Mouse (Mus musculus) ovary, adult 10 weeks (tissue): ENCODE data around the gene Galnt9. TPM values are rescaled to one million over a fixed set of nuclear protein-coding genes. Genes with fewer than 3 reads are reported as not detected.

ENCODE experiments used
- polyA plus RNA-seq: library from polyadenylated mRNA; stranded (reverse); fragments of 350-450 nt; fragmentation: Illumina TruSeq; extraction: RNeasy Lipid Tissue Mini Kit (QIAGEN cat#74804); gene quantifications from one replicate; pipeline ENCODE4 v1.2.3, GENCODE M21; 2014

Galnt9 gene
- not detected for polyA plus RNA-seq

DNA sequence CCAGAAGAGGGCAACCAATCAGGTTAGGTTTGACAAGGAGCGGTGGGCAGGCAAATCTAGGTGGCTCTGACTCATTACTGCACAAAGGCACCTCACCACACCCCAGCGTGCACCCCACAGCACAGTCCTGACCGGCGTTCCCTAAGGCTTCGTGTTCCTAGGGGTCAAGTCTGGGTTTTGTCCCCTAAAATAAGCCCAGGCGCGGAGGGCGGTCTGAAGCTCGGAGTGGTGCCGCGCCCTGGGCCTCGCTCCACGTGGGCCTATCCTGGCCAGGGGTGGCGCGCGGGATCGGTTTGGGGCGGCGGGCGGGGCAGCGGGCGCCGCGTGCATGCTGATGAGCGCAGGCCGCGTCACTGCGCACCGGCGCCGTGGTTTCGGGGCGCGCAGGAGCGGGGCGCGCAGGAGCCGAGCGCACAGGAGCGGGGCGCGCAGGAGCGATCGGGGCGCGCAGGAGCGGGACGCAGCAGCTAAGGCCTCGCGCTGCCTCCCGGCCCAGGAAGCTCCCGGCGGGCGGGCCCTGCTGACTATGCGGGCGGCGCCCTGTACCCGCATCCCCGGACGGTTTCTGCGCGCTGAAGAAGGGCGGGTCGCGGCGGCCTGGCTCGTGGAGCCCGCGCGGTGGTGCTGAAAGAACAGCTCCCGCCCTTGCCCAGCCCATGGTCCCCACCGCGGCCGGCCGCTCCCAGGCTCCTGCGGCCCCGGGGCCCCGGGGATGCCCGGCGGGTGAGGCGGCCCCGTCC lies at the start of gene Galnt9:
TSS of gene Galnt9 (plus strand) at position 405 of the 740 bp plus-strand sequence.

DNA sequence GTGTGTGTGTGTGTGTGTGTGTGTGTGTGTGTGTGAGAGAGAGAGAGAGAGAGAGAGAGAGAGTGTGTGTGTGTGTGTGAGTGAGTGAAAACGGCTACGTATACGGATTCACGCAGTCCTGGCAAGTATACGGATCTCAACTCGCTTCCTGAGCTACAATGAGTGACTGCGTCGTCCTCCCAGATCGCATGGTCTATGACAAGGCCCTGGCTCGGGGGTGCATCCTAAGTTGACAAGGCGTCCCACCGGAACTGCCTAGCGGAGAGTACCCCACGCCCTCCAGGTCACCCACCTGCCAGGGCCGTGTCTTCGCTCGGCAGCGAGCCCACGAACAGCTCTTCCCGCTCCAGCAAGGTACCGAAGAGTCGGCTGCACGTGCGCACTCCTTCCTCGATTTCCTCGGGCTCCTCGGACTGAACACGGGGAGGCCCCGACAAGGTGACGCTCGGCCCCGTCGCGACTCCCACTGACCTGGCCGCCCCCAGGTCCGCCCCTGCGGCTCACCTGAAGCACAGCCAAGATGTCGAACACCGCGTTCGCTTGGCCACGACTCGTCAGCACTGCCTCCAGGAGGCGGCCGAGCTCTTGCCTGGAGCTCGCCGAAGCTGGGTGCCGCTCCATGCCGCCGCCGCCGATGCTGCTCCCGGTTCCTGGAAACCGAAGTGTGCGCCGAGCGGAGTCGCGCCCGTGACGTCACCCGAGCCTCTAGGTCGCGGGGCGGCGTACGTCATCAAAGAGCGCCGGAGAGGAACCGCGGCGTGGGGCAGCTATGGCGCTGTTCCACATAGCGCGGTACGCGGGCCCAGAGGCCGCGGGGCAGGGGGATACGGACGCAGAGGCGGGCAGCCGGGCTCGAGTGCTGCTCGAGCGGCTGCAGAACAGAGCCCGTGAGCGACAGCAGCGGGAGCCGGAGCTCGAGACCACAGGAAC lies 108.8 kb downstream of the Galnt9 start, which contains the start of the genes Noc4l and Ddx51:
TSS of gene Noc4l (minus strand) at position 699 of the 930 bp plus-strand sequence.
TSS of gene Ddx51 (plus strand) at position 733 of the 930 bp plus-strand sequence.

Other genes starting within 250 kb of the Galnt9 start
- gene P2rx2, start 201.1 kb upstream of the Galnt9 start, polyA plus RNA-seq: not detected
- not detected for gene Lrcol1, start 199.6 kb upstream of the Galnt9 start, polyA plus RNA-seq
- gene Fbrsl1, start 95.9 kb upstream of the Galnt9 start, polyA plus RNA-seq: 5.4 TPM
- gene Noc4l, start 109.1 kb downstream of the Galnt9 start, polyA plus RNA-seq: 3.1 TPM
- 9.6 TPM for gene Ddx51, start 109.1 kb downstream of the Galnt9 start, polyA plus RNA-seq
- gene Ep400, start 226.4 kb downstream of the Galnt9 start, polyA plus RNA-seq: 31.2 TPM
- gene Pus1, start 236.3 kb downstream of the Galnt9 start, polyA plus RNA-seq: not detected